Mouse (Mus musculus) heart, postnatal 0 days (tissue): ENCODE measurements around the gene Sppl3. TPM values are rescaled to one million over a fixed set of nuclear protein-coding genes. Genes with fewer than 3 reads are reported as not detected.

Experiments
- ATAC-seq: fragments of 200-750 bp; cut with Nextera tagmentation; 2 replicates; pipeline ENCODE4 v1.8.0; 2017; ENCODE audit warnings: low read depth, moderate number of reproducible peaks, moderate library complexity; ENCODE audit not compliant: insufficient read depth
- DNase-seq: peaks from one replicate; pipeline ENCODE4 v3.0.0-alpha.2; 2016; ENCODE audit warnings: low spot score
- H3K27ac ChIP-seq: fragments of 300-500 bp; sonication (generic); 2 replicates; pipeline ENCODE4 v1.5.1; 2014; ENCODE audit warnings: low read depth, mild to moderate bottlenecking
- H3K27me3 ChIP-seq: fragments of 300-500 bp; sonication (generic); 2 replicates; pipeline ENCODE4 v1.6.1; 2014; ENCODE audit warnings: low read length, mixed read lengths; ENCODE audit not compliant: control insufficient read depth, insufficient read depth
- H3K36me3 ChIP-seq: fragments of 300-500 bp; sonication (generic); replicated peaks from 2 replicates; pipeline ENCODE4 v1.6.1; 2014; ENCODE audit warnings: low read length, mixed read lengths; ENCODE audit not compliant: control insufficient read depth, insufficient read depth
- H3K4me1 ChIP-seq: fragments of 300-500 bp; sonication (generic); 2 replicates; pipeline ENCODE4 v1.6.1; 2014; ENCODE audit warnings: antibody characterized with exemption; ENCODE audit not compliant: control insufficient read depth, insufficient read depth
- H3K4me2 ChIP-seq: fragments of 300-500 bp; sonication (generic); 2 replicates; pipeline ENCODE4 v1.6.1; 2014; ENCODE audit warnings: low read depth, mild to moderate bottlenecking, low read length, moderate library complexity
- H3K4me3 ChIP-seq: fragments of 300-500 bp; sonication (generic); 2 replicates; pipeline ENCODE4 v1.5.1; 2014; ENCODE audit warnings: low read depth, low read length
- H3K9ac ChIP-seq: fragments of 300-500 bp; sonication (generic); replicated peaks from 2 replicates; pipeline ENCODE4 v1.6.1; 2014; ENCODE audit warnings: low read depth, low read length, mixed read lengths
- H3K9me3 ChIP-seq: fragments of 300-500 bp; sonication (generic); replicated peaks from 2 replicates; pipeline ENCODE4 v1.6.1; 2016; ENCODE audit warnings: low read length; ENCODE audit not compliant: control insufficient read depth
- CTCF ChIP-seq: IDR thresholded peaks from 2 replicates; pipeline ENCODE4 v1.5.1; 2016; ENCODE audit warnings: antibody characterized with exemption, control low read depth, low read depth
- EP300 ChIP-seq: IDR thresholded peaks from 2 replicates; pipeline ENCODE4 v1.6.1; 2016; ENCODE audit warnings: antibody characterized with exemption, low read depth
- WGBS: fragments of 180-500 bp; shearing (Covaris S2); extraction: QIAGEN DNeasy Blood & Tissue Kit; methylation state at CpG from one replicate; pipeline ENCODE4 v1.1.7; 2014; 5-methylcytosine and 5-hydroxymethylcytosine counted together
- polyA plus RNA-seq: library from polyadenylated mRNA; unstranded; fragments of >200 nt; fragmentation: Nextera tagmentation; extraction: Ambion mirVana; gene quantifications from 2 replicates; pipeline ENCODE4 v1.2.1, GENCODE M21; 2015
- total RNA-seq: library from RNA; depleted of rRNA; stranded (reverse); fragments of >200 nt; gene quantifications from 2 replicates; pipeline ENCODE4 v1.2.3, GENCODE M21; 2014; ENCODE audit warnings: low replicate concordance

The Sppl3 gene
- total and polyA plus RNA-seq, 2 experiments from 2014 or later = 6.8 to 65.6 TPM

DNA sequence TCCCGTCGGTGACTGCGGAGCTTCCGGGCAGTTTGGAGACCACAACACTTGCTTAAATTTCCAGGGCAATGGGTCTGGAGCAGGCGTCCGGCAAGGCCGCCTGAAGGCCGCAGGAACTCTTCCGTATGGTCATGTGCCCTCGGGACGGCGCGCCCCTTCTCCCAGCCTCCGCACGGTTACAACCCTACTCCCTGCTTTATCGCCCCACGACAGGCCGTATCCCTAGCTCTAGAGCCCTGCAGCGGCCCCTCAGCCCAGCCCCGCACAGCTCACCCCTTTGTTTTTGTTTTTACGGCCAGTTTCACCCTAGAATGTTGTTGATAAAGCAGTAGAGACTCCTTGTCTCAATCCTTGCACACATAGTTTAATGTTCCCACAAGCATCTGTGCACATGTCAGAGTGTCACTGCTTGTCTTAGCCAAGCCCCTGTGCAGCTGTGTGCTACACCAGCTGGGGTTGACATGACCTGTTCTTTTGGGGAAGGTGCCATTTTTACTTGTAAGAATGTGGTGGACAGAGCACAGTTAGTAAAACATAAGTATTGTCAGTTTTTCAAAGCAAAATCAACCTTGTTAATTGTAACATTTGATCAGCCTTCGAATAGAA is 43.0 kb downstream of the Sppl3 start:
- H3K9ac ChIP-seq = no peak overlapping the region
- ATAC-seq (no peak), DNase-seq (no peak)
- H3K4me2 ChIP-seq = no peak overlapping the region
- H3K9me3 ChIP-seq = no peaks in the 10 kb centered on the region
- peaks cover 29% of the 10 kb centered on the region for H3K4me1 ChIP-seq
- no peak overlapping the region for H3K27ac ChIP-seq
- no peaks in the 10 kb centered on the region for H3K36me3 ChIP-seq
- no peak overlapping the region for H3K4me3 ChIP-seq
- no peak for TF ChIP-seq EP300
- no peak for TF ChIP-seq CTCF
- no peaks in the 10 kb centered on the region for H3K27me3 ChIP-seq
- 71% methylated on average over 22 of the region's 22 CpGs for WGBS

DNA sequence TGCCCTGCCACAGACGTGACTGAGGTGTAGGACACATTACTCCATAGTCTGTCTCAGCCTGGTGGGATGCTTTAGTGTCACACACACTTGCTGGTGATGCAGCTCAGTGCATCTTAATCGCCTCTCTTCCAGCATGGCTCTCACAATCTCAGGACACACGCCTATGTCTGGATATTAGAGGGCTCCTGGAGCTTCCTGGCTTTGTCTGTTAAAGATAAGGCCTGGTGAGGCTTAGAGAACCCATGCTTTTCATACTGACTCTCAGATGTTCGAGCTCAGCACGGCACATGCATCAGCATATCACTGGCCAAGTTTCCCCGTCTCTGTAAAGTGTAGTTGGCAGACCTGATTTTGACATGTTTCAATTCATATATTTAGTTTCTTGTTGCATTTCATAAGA is 44.5 kb downstream of the Sppl3 start:
- no peak overlapping the region for H3K4me3 ChIP-seq
- H3K36me3 ChIP-seq = no peaks in the 10 kb centered on the region
- ATAC-seq = no peak
- peaks cover 34% of the 10 kb centered on the region for H3K4me1 ChIP-seq
- H3K9ac ChIP-seq = no peak overlapping the region
- DNase-seq = no peak
- H3K4me2 ChIP-seq = no peak overlapping the region
- no peak overlapping the region for H3K27ac ChIP-seq
- WGBS = 37% methylated on average over 6 of the region's 6 CpGs
- no peaks in the 10 kb centered on the region for H3K27me3 ChIP-seq
- H3K9me3 ChIP-seq = no peaks in the 10 kb centered on the region
- TF ChIP-seq CTCF (no peak), EP300 (no peak)

DNA sequence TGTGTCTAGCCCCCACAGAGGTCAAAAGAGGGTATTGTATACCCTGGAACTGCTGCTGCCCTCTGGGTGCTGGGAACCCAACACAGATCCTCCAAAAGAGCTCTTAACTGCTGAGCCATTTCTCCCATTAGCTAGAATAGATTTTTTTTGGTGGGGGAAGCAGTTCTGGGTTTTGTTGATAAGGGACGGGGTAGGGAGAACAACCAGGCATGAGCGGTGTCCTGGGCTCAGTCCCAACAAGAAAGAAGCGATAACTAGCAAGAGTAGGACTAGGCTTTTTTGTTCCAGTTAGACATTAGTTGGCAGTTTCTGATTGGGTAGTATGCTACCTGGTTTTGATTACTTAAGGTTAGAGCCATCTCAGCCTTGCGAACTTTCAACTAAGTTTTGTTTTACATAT is 46.2 kb downstream of the Sppl3 start:
- ATAC-seq (no peak), DNase-seq (no peak)
- TF ChIP-seq CTCF (no peak), EP300 (no peak)
- 70% methylated on average over 4 of the region's 4 CpGs for WGBS
- peaks cover 29% of the 10 kb centered on the region for H3K4me1 ChIP-seq
- H3K4me3 ChIP-seq = no peak overlapping the region
- H3K27me3 ChIP-seq = no peaks in the 10 kb centered on the region
- H3K9ac ChIP-seq = no peak overlapping the region
- no peaks in the 10 kb centered on the region for H3K9me3 ChIP-seq
- H3K36me3 ChIP-seq = no peaks in the 10 kb centered on the region
- no peak overlapping the region for H3K4me2 ChIP-seq
- H3K27ac ChIP-seq = no peak overlapping the region

DNA sequence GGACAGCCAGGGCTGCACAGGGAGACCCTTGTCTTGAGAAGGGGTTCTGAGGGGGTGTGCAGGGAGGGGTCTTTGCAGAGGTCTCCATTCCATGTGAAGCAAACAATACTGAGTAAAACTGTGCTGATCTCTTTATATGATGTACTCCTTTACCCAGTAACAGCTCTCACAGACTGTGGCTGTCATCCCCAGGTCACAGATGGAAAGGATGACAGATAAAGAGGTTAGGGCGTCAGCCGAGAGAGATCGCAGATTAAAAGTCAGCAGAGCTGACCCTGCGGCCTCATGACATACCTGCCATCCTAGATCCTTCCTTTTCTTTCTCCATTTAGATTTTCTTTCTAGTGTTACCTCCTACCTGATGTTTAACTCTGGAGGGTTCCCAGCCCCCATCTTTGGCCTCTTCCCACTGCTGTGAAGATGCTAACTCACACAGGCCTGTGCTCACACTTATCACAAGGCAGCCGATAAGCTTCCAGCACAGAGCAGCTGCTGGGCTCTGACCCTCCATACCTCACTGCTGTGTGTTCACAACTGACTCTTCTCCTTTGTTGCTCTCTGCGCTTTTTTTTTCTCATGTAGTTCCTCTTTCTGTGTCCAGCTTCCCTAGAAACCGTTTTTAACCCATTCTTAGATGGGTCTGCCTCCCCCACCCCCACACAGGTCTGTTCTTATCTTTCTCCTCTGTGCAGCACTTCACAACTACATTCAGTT is 47.8 kb downstream of the Sppl3 start:
- peak overlapping the region; percentile 7; the same call in 1 of the 2 replicates for H3K27ac ChIP-seq
- H3K36me3 ChIP-seq = peaks cover 12% of the 10 kb centered on the region; the same call in 1 of the 2 replicates
- H3K4me1 ChIP-seq = peaks cover 20% of the 10 kb centered on the region
- no peak for TF ChIP-seq CTCF
- no peak for TF ChIP-seq EP300
- no peaks in the 10 kb centered on the region for H3K27me3 ChIP-seq
- no peak overlapping the region for H3K9ac ChIP-seq
- ATAC-seq (0 out of 2 replicates have a peak, but pooled peaks have one; percentile 33), DNase-seq (no peak)
- WGBS = 33% methylated on average over 7 of the region's 7 CpGs
- no peaks in the 10 kb centered on the region for H3K9me3 ChIP-seq
- no peak overlapping the region for H3K4me3 ChIP-seq
- H3K4me2 ChIP-seq = no peak overlapping the region

DNA sequence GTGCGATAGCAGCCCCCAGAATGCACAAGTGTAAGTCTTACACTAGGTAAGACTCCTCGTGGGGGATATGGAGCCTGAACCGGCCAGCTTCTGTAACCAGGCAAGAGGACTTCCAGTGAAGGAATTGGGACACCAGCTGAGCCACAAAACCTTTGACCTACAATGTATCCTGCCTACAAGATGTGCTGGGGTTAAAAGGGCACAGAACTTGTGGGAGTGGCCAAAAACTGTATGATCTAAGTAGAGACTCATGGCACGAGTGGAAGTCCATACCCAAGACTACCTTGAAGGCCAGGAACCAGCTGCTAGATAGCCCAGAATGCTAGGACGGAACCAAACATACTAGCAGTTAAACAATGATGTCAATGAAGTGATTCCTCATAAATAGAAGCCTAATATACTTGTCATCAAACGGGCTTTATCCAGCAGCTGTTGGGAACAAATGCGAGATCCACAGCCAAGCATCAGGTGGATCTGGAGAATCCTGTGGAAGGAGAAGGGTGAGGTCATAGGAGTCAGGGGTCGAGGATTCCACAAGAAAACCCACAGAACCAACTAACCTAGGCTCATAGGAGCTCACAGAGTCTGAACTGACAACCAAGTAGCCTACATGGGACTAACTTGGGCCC is 49.2 kb downstream of the Sppl3 start:
- no peak overlapping the region for H3K27ac ChIP-seq
- peaks cover 12% of the 10 kb centered on the region; the same call in 1 of the 2 replicates for H3K36me3 ChIP-seq
- H3K27me3 ChIP-seq = no peaks in the 10 kb centered on the region
- H3K9me3 ChIP-seq = no peaks in the 10 kb centered on the region
- ATAC-seq (no peak), DNase-seq (no peak)
- TF ChIP-seq CTCF = no peak
- TF ChIP-seq EP300 = no peak
- no peak overlapping the region for H3K4me2 ChIP-seq
- peaks cover 16% of the 10 kb centered on the region for H3K4me1 ChIP-seq
- no peak overlapping the region for H3K9ac ChIP-seq
- no peak overlapping the region for H3K4me3 ChIP-seq
- WGBS = 77% methylated on average over 8 of the region's 8 CpGs
